Mouse (Mus musculus) testis, adult 2 months (tissue): ENCODE data around the gene Psme2. TPM values are rescaled to one million over a fixed set of nuclear protein-coding genes. Genes with fewer than 3 reads are reported as not detected.

ENCODE experiments used
- H3K27ac ChIP-seq: fragments of 200-500 bp; 2 replicates; pipeline ENCODE4 v1.5.1; 2012; ENCODE audit warnings: low read depth, low read length; ENCODE audit not compliant: control insufficient read depth, insufficient read depth
- H3K27me3 ChIP-seq: fragments of 200-500 bp; 2 replicates; pipeline ENCODE4 v1.6.1; 2012; ENCODE audit warnings: mild to moderate bottlenecking, low read length, moderate library complexity; ENCODE audit not compliant: control insufficient read depth, insufficient read depth
- H3K36me3 ChIP-seq: fragments of 200-500 bp; 2 replicates; pipeline ENCODE4 v1.6.1; 2012; ENCODE audit warnings: mild to moderate bottlenecking, low read length; ENCODE audit not compliant: control insufficient read depth, insufficient read depth
- H3K4me1 ChIP-seq: fragments of 200-500 bp; 2 replicates; pipeline ENCODE4 v1.6.1; 2012; ENCODE audit warnings: low read length; ENCODE audit not compliant: control insufficient read depth, insufficient read depth
- H3K4me3 ChIP-seq: fragments of 200-500 bp; 2 replicates; pipeline ENCODE4 v1.5.1; 2012; ENCODE audit warnings: low read depth, mild to moderate bottlenecking, low read length, moderate library complexity, mixed read lengths; ENCODE audit not compliant: control insufficient read depth
- CTCF ChIP-seq: fragments of 200-500 bp; IDR thresholded peaks from 2 replicates; pipeline ENCODE4 v1.5.1; 2012; ENCODE audit warnings: low read depth, mild to moderate bottlenecking, inconsistent platforms, low read length, moderate library complexity; ENCODE audit not compliant: control insufficient read depth, insufficient read depth, insufficient replicate concordance
- POLR2A ChIP-seq: fragments of 200-500 bp; IDR thresholded peaks from 2 replicates; pipeline ENCODE4 v1.6.1; 2012; ENCODE audit warnings: low read depth, mild to moderate bottlenecking, inconsistent platforms, low read length, moderate library complexity; ENCODE audit not compliant: control insufficient read depth
- polyA plus RNA-seq: library from polyadenylated mRNA; depleted of rRNA; stranded (reverse); fragments of >200 nt; gene quantifications from 2 replicates; pipeline ENCODE4 v1.2.3, GENCODE M21; 2012; rRNA removed

The Psme2 gene
- polyA plus RNA-seq, 1 experiment: 10.2 TPM

- Histone ChIP-seq H3K4me3 (peak within 1 kb of the TSS; percentile 66), H3K27me3 (no peaks in the 10 kb centered on the region), H3K4me1 (peaks cover 4% of the 10 kb centered on the region), H3K36me3 (no peaks in the 10 kb centered on the region), H3K27ac (no peak within 1 kb of the TSS)
- TF ChIP-seq CTCF (no peak), POLR2A (no peak)
These were observed 50.7 kb downstream of the Psme2 start, which contains the start of gene Pck2 for GRCm38 (mm10) chr14:55540067-55540786. TSS of gene Pck2 (plus strand) at chr14:55540266.

Other genes starting within 250 kb of the Psme2 start
- gene Dhrs4, start 112.4 kb downstream of the Psme2 start, polyA plus RNA-seq: 27.2 and 28.8 TPM in 2 replicates
- 1.8 and 1.9 TPM in 2 replicates for gene Carmil3, start 100.5 kb downstream of the Psme2 start, polyA plus RNA-seq
- 0.06 and 0.29 TPM in 2 replicates for gene Cpne6, start 80.7 kb downstream of the Psme2 start, polyA plus RNA-seq
- 0.20 and 0.37 TPM in 2 replicates for gene Nrl, start 66.1 kb downstream of the Psme2 start, polyA plus RNA-seq
- 2.8 and 5.7 TPM in 2 replicates for gene Pck2, start 50.8 kb downstream of the Psme2 start, polyA plus RNA-seq
- 54.5 and 60.7 TPM in 2 replicates for gene Dcaf11, start 31.1 kb downstream of the Psme2 start, polyA plus RNA-seq
- 2.1 and 2.3 TPM in 2 replicates for gene A730061H03Rik, start 30.7 kb downstream of the Psme2 start, polyA plus RNA-seq
- gene Fitm1, start 15.5 kb downstream of the Psme2 start, polyA plus RNA-seq: 40.2 and 52.7 TPM in 2 replicates
- gene Psme1, start 13.0 kb downstream of the Psme2 start, polyA plus RNA-seq: 7.6 and 8.4 TPM in 2 replicates
- 5.8 and 6.4 TPM in 2 replicates for gene Emc9, start 5.8 kb downstream of the Psme2 start, polyA plus RNA-seq
- 7.8 and 8.9 TPM in 2 replicates for gene Rnf31, start 595 bp upstream of the Psme2 start, polyA plus RNA-seq
- gene Irf9, start 12.5 kb upstream of the Psme2 start, polyA plus RNA-seq: 4.1 and 4.4 TPM in 2 replicates
- 65.8 and 78.1 TPM in 2 replicates for gene Rec8, start 26.9 kb upstream of the Psme2 start, polyA plus RNA-seq
- 519 and 558 TPM in 2 replicates for gene Ipo4, start 44.8 kb upstream of the Psme2 start, polyA plus RNA-seq
- 1.9 and 2.1 TPM in 2 replicates for gene Gm49378, start 46.8 kb upstream of the Psme2 start, polyA plus RNA-seq
- 18.2 and 21.3 TPM in 2 replicates for gene Tm9sf1, start 52.7 kb upstream of the Psme2 start, polyA plus RNA-seq
- gene Tssk4, start 59.1 kb upstream of the Psme2 start, polyA plus RNA-seq: 197 and 200 TPM in 2 replicates
- 4.1 TPM in 2 replicates for gene Mdp1, start 69.4 kb upstream of the Psme2 start, polyA plus RNA-seq
- gene Gmpr2, start 80.8 kb upstream of the Psme2 start, polyA plus RNA-seq: 29.6 and 35.9 TPM in 2 replicates
- 196 and 222 TPM in 2 replicates for gene Nedd8, start 81.0 kb upstream of the Psme2 start, polyA plus RNA-seq
- gene Tinf2, start 90.7 kb upstream of the Psme2 start, polyA plus RNA-seq: 26.8 and 30.0 TPM in 2 replicates
- 0.27 and 0.65 TPM in 2 replicates for gene Tgm1, start 122.8 kb upstream of the Psme2 start, polyA plus RNA-seq
- gene Rabggta, start 131.2 kb upstream of the Psme2 start, polyA plus RNA-seq: 40.9 and 41.4 TPM in 2 replicates
- 322 and 330 TPM in 2 replicates for gene Dhrs1, start 154.6 kb upstream of the Psme2 start, polyA plus RNA-seq
- 142 and 144 TPM in 2 replicates for gene Nop9, start 154.6 kb upstream of the Psme2 start, polyA plus RNA-seq
- 0.13 TPM in 1 of 2 replicates, not detected in the other for gene Cideb, start 167.3 kb upstream of the Psme2 start, polyA plus RNA-seq
- gene Ltb4r2, start 170.3 kb upstream of the Psme2 start, polyA plus RNA-seq: 0.07 and 0.11 TPM in 2 replicates
- gene Ltb4r1, start 174.8 kb upstream of the Psme2 start, polyA plus RNA-seq: 0.11 and 0.20 TPM in 2 replicates
- 0.38 and 0.82 TPM in 2 replicates for gene Adcy4, start 193.0 kb upstream of the Psme2 start, polyA plus RNA-seq
- gene Ripk3, start 197.8 kb upstream of the Psme2 start, polyA plus RNA-seq: 4.1 and 4.8 TPM in 2 replicates
- gene Nfatc4, start 232.0 kb upstream of the Psme2 start, polyA plus RNA-seq: 0.58 and 0.83 TPM in 2 replicates